Mouse (Mus musculus) bone marrow macrophage, adult 2 months (primary cell): ENCODE measurements around the gene Rtkn2.

ENCODE experiments used
- CTCF ChIP-seq: IDR thresholded peaks from 2 replicates; pipeline ENCODE4 v1.5.1; 2012; ENCODE audit warnings: low read depth, mild to moderate bottlenecking, low read length, moderate library complexity
- POLR2A ChIP-seq: IDR thresholded peaks from 2 replicates; pipeline ENCODE4 v1.6.1; 2012; ENCODE audit warnings: mild to moderate bottlenecking, low read depth, low read length, borderline replicate concordance

- TF ChIP-seq CTCF (no peak), POLR2A (no peak)
These were observed 16.9 kb upstream of the Rtkn2 start for GRCm38 (mm10) chr10:67962496-67962895.
